Mouse (Mus musculus) forebrain, embryonic 12.5 days (tissue): ENCODE measurements around the gene D5Ertd579e. TPM values are rescaled to one million over a fixed set of nuclear protein-coding genes. Genes with fewer than 3 reads are reported as not detected.
A peak's percentile ranks its signal among the peaks of the same experiment; 100 is the strongest.

Experiments
- ATAC-seq: fragments of 200-750 bp; cut with Nextera tagmentation; 2 replicates; pipeline ENCODE4 v1.8.0; 2017; ENCODE audit warnings: moderate TSS enrichment; ENCODE audit not compliant: low FRiP score
- H3K27ac ChIP-seq: fragments of 300-500 bp; sonication (generic); 2 replicates; pipeline ENCODE4 v1.5.1; 2016; ENCODE audit warnings: mild to moderate bottlenecking
- H3K27me3 ChIP-seq: fragments of 300-500 bp; sonication (generic); 2 replicates; pipeline ENCODE4 v1.6.1; 2016; ENCODE audit warnings: mild to moderate bottlenecking
- H3K36me3 ChIP-seq: fragments of 300-500 bp; sonication (generic); replicated peaks from 2 replicates; pipeline ENCODE4 v1.6.1; 2016; ENCODE audit warnings: mild to moderate bottlenecking
- H3K4me1 ChIP-seq: fragments of 300-500 bp; sonication (generic); 2 replicates; pipeline ENCODE4 v1.6.1; 2016
- H3K4me2 ChIP-seq: fragments of 300-500 bp; sonication (generic); 2 replicates; pipeline ENCODE4 v1.6.1; 2016; ENCODE audit warnings: mild to moderate bottlenecking, moderate library complexity
- H3K4me3 ChIP-seq: fragments of 300-500 bp; sonication (generic); replicated peaks from 2 replicates; pipeline ENCODE4 v1.5.1; 2016; ENCODE audit warnings: mild to moderate bottlenecking
- H3K9ac ChIP-seq: fragments of 300-500 bp; sonication (generic); 2 replicates; pipeline ENCODE4 v1.6.1; 2016; ENCODE audit warnings: mild to moderate bottlenecking
- H3K9me3 ChIP-seq: fragments of 300-500 bp; sonication (generic); 2 replicates; pipeline ENCODE4 v1.6.1; 2016
- WGBS: fragments of 180-500 bp; shearing (Covaris S2); methylation state at CpG from one replicate; pipeline ENCODE4 v1.1.7; 2016; 5-methylcytosine and 5-hydroxymethylcytosine counted together
- polyA plus RNA-seq: library from polyadenylated mRNA; unstranded; fragments of >200 nt; fragmentation: Nextera tagmentation; extraction: Ambion mirVana; gene quantifications from 2 replicates; pipeline ENCODE4 v1.2.1, GENCODE M21; 2016

The D5Ertd579e gene
- polyA plus RNA-seq, 1 experiment from 2014 or later: 46.6 TPM

DNA sequence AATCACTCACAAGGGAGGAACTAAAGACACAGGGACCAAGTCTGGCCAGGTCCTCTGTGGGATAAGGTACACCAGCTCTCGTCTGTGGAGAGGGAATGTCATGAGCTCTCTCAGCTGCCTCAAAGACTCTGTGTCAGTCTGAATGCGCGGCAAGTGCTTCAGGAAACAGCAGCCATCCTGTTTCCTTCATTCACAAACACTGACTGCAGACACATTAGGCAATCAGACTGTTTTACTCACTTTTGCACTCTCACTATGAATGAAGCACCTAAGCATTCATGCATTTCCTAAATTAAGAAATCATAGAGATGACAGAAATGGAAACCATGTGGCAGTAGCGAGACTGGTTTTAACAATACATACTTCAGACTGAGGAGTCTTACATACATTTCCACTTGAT lies 77.5 kb downstream of the D5Ertd579e start:
- peaks cover 57% of the 10 kb centered on the region for H3K36me3 ChIP-seq
- ATAC-seq: no peak
- 75% methylated on average over 4 of the region's 4 CpGs for WGBS

DNA sequence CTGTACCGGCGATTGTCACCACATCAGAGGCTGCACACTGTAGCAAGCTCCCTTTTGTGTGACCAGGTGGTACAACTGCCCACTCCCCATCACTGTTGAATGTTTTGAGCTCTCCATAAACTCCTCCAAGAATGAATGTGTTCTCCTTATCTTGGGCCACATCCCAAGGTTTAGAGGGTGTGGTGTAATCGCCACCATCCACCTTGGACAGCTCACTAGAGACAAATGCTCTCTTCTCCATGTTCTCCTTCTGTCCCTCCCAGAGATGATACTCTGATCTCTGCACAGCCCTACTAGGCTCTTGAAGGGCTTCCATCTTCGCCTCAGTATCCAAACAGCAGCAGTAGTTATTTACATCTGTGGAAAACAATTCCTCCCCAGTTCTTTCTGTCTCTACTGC lies 81.7 kb downstream of the D5Ertd579e start:
- H3K9me3 ChIP-seq: no peaks in the 10 kb centered on the region
- ATAC-seq: no peak
- WGBS: 89% methylated on average over 4 of the region's 4 CpGs
- H3K27ac ChIP-seq: no peak overlapping the region
- H3K4me3 ChIP-seq: no peak overlapping the region
- no peak overlapping the region for H3K9ac ChIP-seq
- H3K36me3 ChIP-seq: peaks cover 78% of the 10 kb centered on the region
- no peak overlapping the region for H3K4me2 ChIP-seq
- no peaks in the 10 kb centered on the region for H3K27me3 ChIP-seq
- H3K4me1 ChIP-seq: no peaks in the 10 kb centered on the region

More for the DNA sequence above, 77.5 kb downstream of the D5Ertd579e start:
- H3K9me3 ChIP-seq: no peaks in the 10 kb centered on the region
- H3K4me3 ChIP-seq: no peak overlapping the region
- H3K4me2 ChIP-seq: no peak overlapping the region
- no peak overlapping the region for H3K9ac ChIP-seq
- H3K27me3 ChIP-seq: no peaks in the 10 kb centered on the region
- H3K4me1 ChIP-seq: 0 out of 2 replicates have a peak, but pooled peaks cover 3% of the 10 kb centered on the region
- H3K27ac ChIP-seq: no peak overlapping the region

DNA sequence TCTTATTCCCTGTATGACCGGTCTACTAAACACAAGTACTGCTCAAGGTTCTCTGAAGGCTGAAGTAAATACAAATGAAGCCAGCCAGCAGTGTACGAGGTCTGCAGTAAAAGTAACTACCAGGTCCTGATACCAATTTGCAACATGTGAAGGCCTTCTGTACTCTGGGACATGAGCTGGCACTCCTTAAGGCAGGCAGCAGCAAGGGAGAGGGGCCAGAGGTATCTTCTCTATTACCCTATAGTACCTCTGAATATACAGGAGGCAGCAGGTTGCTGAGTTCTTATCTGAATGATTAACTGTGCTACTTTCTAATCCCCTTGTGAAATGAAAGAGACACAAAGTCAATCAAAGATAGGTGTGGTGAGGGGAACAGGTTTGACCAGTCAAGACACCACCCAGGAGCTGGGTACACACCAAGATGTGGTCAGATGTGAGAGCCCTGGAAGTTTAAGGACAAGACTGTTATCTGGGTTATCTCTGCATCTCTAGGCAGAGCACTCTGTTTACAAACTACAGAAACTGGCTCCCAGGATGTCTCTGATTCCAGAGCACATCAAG lies 86.8 kb downstream of the D5Ertd579e start:
- no peak for ATAC-seq
- Histone ChIP-seq H3K9ac (no peak overlapping the region), H3K36me3 (peaks cover 74% of the 10 kb centered on the region), H3K4me1 (no peaks in the 10 kb centered on the region), H3K27ac (no peak overlapping the region), H3K4me3 (no peak overlapping the region), H3K9me3 (no peaks in the 10 kb centered on the region), H3K27me3 (no peaks in the 10 kb centered on the region), H3K4me2 (no peak overlapping the region)
- 90% methylated on average over 2 of the region's 2 CpGs for WGBS

DNA sequence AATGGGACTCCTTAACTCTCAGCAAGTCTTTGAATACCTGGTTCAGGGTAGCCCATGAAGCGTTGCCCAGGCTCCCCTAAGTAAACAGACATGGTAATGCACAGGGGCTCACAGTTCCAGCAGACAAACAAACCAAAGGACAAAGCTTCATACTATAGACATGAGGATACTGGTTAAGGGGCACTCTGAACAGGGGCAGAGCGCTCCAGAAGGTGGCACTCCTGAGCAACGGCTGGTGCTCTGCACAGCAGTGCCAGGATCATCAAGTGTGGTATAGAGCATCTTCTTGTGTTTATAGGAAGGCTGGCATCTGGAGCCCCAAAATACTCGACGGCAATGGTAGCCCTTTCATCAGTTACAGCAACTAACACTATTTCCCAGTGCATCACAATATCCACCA lies 92.8 kb downstream of the D5Ertd579e start:
- Histone ChIP-seq H3K4me1 (no peaks in the 10 kb centered on the region), H3K27me3 (no peaks in the 10 kb centered on the region), H3K9me3 (no peaks in the 10 kb centered on the region), H3K4me2 (no peak overlapping the region), H3K9ac (no peak overlapping the region), H3K27ac (no peak overlapping the region), H3K36me3 (peaks cover 89% of the 10 kb centered on the region), H3K4me3 (no peak overlapping the region)
- WGBS: 90% methylated on average over 5 of the region's 5 CpGs
- ATAC-seq: no peak

DNA sequence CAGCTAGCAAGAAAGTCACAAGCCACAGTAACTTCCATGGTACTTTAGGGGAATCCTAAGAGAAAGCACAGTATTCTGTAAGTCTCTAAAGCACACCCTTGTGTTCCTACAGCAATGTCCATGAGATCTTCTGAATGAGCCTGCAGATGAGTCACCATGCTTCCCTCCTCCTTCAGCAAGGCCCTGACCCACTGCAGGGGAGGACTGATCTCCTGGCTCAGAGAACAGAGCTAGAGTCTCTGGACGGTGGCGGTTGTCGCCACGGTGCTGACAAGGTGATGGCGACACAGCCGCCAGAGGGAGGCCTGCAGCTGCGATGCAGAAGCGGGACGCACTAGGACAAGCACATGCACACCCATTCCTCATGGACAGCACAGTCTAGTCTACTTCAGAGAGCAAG lies 93.8 kb downstream of the D5Ertd579e start:
- Histone ChIP-seq H3K4me1 (no peaks in the 10 kb centered on the region), H3K9me3 (no peaks in the 10 kb centered on the region), H3K4me3 (no peak overlapping the region), H3K27ac (no peak overlapping the region), H3K36me3 (peaks cover 81% of the 10 kb centered on the region), H3K9ac (no peak overlapping the region), H3K4me2 (no peak overlapping the region), H3K27me3 (no peaks in the 10 kb centered on the region)
- no peak for ATAC-seq
- 93% methylated on average over 9 of the region's 9 CpGs for WGBS

DNA sequence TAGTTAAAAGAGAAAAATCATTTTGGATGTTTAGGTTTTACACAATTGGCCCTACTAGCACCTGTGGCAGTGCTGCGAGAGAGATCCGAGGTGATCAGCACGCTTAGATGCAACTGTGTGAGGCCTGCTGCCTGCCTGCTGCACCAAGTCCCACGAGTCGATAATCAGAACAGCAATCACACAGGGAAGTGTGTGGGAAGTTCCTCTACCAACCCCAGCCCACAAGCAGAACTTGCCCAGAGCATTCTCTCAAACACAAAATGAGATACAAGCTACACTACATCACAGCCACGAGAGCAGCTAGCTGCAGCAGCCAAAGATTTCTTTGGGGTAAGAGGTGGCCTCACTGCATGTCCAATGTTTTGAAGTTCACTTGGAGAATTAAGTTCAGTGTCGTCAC lies 94.3 kb downstream of the D5Ertd579e start:
- peaks cover 76% of the 10 kb centered on the region for H3K36me3 ChIP-seq
- no peak for ATAC-seq
- H3K4me3 ChIP-seq: no peak overlapping the region
- no peaks in the 10 kb centered on the region for H3K27me3 ChIP-seq
- no peaks in the 10 kb centered on the region for H3K4me1 ChIP-seq
- 95% methylated on average over 7 of the region's 7 CpGs for WGBS
- H3K27ac ChIP-seq: no peak overlapping the region
- H3K9me3 ChIP-seq: no peaks in the 10 kb centered on the region
- no peak overlapping the region for H3K9ac ChIP-seq
- H3K4me2 ChIP-seq: no peak overlapping the region

DNA sequence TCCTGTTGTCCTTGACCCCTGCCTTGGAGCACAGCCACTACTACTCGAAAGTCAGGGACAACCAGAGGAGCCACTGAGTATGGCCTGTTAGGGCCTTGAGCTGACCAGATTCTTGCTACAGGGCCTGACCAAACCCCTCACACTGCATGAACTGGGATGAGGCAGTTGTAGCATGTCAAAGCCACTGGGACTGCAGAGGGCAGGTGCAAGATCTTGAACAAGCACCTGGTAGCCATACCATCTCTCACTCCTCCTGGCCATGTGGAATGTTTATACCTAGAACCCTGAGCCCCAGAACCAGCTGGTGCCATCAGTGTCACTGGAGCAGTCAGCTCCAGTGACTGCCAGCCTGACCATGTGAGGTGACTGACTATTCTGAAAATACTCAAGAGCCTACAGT lies 96.9 kb downstream of the D5Ertd579e start:
- Histone ChIP-seq H3K27me3 (no peaks in the 10 kb centered on the region), H3K4me1 (no peaks in the 10 kb centered on the region), H3K36me3 (peaks cover 51% of the 10 kb centered on the region)

DNA sequence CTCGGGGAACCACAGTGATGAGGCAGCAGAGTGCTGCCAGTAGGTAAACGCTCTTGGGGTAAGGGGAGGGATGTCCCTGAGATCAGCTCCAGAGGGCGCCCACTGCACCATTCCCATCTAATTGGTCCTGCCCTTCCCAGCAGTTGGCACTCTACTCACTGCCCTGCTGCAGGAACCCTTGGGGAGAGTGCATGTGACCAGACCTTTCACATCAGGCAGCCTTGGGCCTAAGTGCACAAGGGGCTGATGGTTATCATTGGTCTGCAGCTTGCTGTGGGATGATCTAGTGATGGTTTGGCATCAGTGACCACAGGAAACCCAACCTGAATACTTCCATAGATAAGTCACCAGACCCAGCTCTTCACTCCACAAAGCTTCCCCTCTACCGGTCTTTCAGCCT lies 98.2 kb downstream of the D5Ertd579e start:
- no peak overlapping the region for H3K9ac ChIP-seq
- no peaks in the 10 kb centered on the region for H3K9me3 ChIP-seq
- H3K4me1 ChIP-seq: no peaks in the 10 kb centered on the region
- no peak overlapping the region for H3K4me2 ChIP-seq
- H3K36me3 ChIP-seq: peaks cover 38% of the 10 kb centered on the region
- no peaks in the 10 kb centered on the region for H3K27me3 ChIP-seq
- ATAC-seq: no peak
- H3K27ac ChIP-seq: 0 out of 2 replicates have a peak overlapping the region, but pooled peaks have one; percentile 8
- WGBS: 32% methylated on average over 4 of the region's 4 CpGs
- H3K4me3 ChIP-seq: no peak overlapping the region

More for the DNA sequence above, 96.9 kb downstream of the D5Ertd579e start:
- Histone ChIP-seq H3K4me3 (no peak overlapping the region), H3K9me3 (no peaks in the 10 kb centered on the region), H3K9ac (no peak overlapping the region), H3K27ac (no peak overlapping the region), H3K4me2 (no peak overlapping the region)
- no peak; the same call in 1 of the 2 replicates for ATAC-seq
- 92% methylated on average over 1 of the region's 1 CpGs for WGBS

DNA sequence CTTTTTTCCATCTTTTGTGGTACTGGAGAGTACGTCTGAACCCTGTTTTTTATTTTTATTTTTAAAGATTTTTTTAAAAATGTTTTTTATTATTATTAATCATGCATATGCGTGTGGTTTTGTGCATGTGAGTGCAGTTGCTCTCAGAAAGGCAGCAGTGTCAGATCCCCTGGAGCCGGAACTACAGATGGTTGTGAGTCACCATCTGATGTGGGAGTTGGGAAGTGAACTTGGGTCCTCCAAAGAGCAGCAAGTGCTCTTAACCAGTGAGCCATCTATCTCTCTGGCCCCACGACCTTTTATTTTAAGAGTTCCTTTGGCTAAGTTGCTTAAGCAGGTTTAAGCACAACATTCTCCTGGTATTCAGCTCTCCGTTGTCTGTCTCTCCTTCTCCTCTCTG lies 99.6 kb downstream of the D5Ertd579e start:
- Histone ChIP-seq H3K4me1 (no peaks in the 10 kb centered on the region), H3K4me3 (no peak overlapping the region), H3K27ac (no peak overlapping the region), H3K4me2 (no peak overlapping the region), H3K9ac (no peak overlapping the region), H3K9me3 (no peaks in the 10 kb centered on the region), H3K36me3 (peaks cover 24% of the 10 kb centered on the region), H3K27me3 (no peaks in the 10 kb centered on the region)
- 85% methylated on average over 5 of the region's 5 CpGs for WGBS
- no peak for ATAC-seq

DNA sequence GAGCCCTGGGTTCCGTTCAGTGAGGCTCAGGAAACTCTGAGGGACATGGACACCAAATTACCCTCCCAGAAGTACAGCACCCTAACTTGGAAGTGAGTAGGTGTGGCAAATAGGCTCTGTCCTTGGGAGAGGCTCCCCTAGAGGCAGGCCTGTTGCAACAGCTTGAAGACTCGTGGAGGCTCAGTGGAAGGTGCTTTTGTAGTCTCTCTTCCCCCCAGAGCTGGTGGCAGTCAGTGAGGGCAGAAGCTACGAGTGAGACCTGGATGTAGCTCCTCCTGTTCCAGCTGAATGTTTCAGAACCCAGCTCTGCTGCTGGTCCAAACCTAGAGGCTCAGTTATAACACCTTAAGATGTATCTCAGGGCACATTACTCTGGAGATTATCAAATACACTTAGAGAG lies 100.7 kb downstream of the D5Ertd579e start:
- WGBS: 34% methylated on average over 3 of the region's 3 CpGs
- no peak overlapping the region for H3K27ac ChIP-seq
- no peaks in the 10 kb centered on the region for H3K9me3 ChIP-seq

DNA sequence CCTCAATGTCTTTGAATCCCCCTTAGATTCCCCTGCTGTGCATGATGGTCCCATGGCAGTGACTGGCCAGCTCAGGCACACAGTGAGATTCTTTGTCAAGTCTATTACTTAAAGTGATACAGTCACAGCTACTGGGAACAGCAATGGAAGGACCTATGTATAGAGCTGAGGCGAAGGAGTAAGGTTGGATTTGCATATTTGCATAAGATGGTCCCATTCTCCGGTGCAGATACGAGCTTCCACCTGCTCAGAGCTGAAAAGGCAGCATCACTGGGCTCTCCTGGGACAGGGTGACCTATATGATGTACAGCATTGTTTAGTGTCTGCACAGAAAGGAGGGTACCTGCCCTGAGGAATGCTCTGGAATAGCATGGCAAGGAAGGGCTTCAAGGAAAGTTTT lies 101.5 kb downstream of the D5Ertd579e start:
- Histone ChIP-seq H3K4me2 (no peak overlapping the region), H3K4me1 (no peaks in the 10 kb centered on the region), H3K9ac (no peak overlapping the region), H3K27ac (no peak overlapping the region), H3K4me3 (no peak overlapping the region), H3K27me3 (0 out of 2 replicates have a peak, but pooled peaks cover 3% of the 10 kb centered on the region), H3K9me3 (no peaks in the 10 kb centered on the region), H3K36me3 (peaks cover 6% of the 10 kb centered on the region)
- 72% methylated on average over 3 of the region's 3 CpGs for WGBS
- ATAC-seq: no peak

More for the DNA sequence above, 100.7 kb downstream of the D5Ertd579e start:
- Histone ChIP-seq H3K36me3 (peaks cover 14% of the 10 kb centered on the region), H3K9ac (no peak overlapping the region), H3K4me3 (no peak overlapping the region), H3K4me2 (no peak overlapping the region), H3K4me1 (no peaks in the 10 kb centered on the region), H3K27me3 (0 out of 2 replicates have a peak, but pooled peaks cover 3% of the 10 kb centered on the region)
- no peak for ATAC-seq

DNA sequence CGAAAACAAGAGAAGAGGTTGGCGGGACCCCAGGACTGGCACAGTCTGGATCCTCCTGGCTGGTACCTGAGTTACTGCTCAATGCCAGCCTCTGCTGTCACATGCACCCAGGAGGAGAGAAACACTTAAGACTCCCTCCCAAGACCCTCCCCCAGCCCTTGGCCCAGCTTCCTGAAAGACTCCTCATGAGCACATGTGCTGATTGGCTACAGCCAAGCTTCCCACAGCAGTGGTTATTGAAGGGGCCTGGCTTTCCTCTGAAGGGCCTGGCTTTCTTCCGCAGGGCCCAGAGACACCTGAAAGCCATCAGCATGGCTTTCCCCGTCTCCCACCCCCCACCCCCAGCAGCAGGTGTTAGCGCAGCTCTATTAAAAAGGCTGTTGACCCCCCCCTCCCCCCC lies 102.6 kb downstream of the D5Ertd579e start, which contains the start of gene Tbc1d14:
Gene Tbc1d14 (minus strand): TSS at position 101 of the 400 bp plus-strand sequence.
- WGBS: 87% methylated on average over 5 of the region's 5 CpGs
- Histone ChIP-seq H3K4me1 (0 out of 2 replicates have a peak, but pooled peaks cover 1% of the 10 kb centered on the region), H3K9me3 (no peaks in the 10 kb centered on the region), H3K4me2 (no peak within 1 kb of the TSS), H3K9ac (no peak within 1 kb of the TSS), H3K36me3 (no peaks in the 10 kb centered on the region), H3K4me3 (no peak within 1 kb of the TSS), H3K27ac (no peak within 1 kb of the TSS), H3K27me3 (0 out of 2 replicates have a peak, but pooled peaks cover 3% of the 10 kb centered on the region)
- ATAC-seq: no peak

DNA sequence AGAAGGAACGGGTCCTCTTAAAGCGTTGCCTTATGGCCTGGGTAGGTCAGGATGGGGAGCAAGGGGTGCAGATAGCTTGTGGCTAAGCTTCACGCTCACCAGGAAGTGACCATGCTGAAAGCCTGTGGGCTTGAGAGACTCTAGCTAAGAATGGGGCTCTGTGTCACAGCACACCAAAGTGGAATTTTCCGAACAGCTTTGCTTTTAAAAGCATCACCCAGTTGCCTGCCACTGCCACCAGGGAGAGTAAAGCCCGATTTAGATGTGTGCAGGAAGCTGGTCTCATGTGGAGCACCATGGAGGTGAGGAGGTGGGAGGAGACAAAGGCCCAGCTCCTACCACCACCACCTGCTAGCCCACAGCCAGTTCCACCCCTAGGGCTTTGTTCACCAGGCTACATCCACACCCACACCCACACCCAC lies 105.3 kb downstream of the D5Ertd579e start:
- H3K36me3 ChIP-seq: no peaks in the 10 kb centered on the region
- 82% methylated on average over 5 of the region's 5 CpGs for WGBS
- H3K27me3 ChIP-seq: 0 out of 2 replicates have a peak, but pooled peaks cover 3% of the 10 kb centered on the region
- H3K4me1 ChIP-seq: 0 out of 2 replicates have a peak, but pooled peaks cover 4% of the 10 kb centered on the region
- H3K27ac ChIP-seq: no peak overlapping the region
- H3K9me3 ChIP-seq: no peaks in the 10 kb centered on the region
- no peak for ATAC-seq
- no peak overlapping the region for H3K4me3 ChIP-seq
- no peak overlapping the region for H3K4me2 ChIP-seq
- H3K9ac ChIP-seq: no peak overlapping the region
